Mouse (Mus musculus): ENCODE measurements around the gene Rnf145.

- TF ChIP-seq GATA1 (IDR thresholded peaks at IDR 0.05; ENCODE audit: low read length) (no peak), TAL1 (IDR thresholded peaks at IDR 0.05; ENCODE audit: low read length) (no peak)
These were observed 93.4 kb downstream of the Rnf145 start for GRCm38 (mm10) chr11:44612156-44612555.
